In the genomic region with DNA sequence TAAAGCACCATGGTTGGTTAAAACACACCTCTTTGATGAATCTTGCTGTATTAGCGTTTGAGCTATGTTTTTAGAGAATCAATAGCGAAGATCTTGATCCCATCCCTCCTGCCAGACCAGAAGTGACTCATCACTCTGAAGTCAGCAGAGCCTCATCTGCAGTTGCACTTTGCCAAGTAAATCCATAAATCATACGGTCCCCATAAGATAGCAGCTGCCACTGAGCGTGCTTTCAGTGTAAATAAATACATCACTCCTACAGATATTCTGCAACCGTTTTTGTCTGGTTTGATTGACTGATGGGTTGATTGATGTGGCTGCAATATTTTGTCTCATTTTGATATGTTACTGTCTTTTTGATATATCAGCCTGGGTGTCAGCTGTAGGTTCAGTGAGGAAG, we compare ENCODE assay signal across 31 mouse cellular contexts.
DNase-seq lines count a peak whose midpoint lies in the region; ATAC-seq and TF ChIP-seq lines count a peak whose summit lies in the region.
"Had no signal": no experiment of that assay in that cellular context is flagged by ENCODE, and none has a peak within 500 bp of the region (broad histone marks: within the 10 kb centered on the region; RNA-seq: fewer than 3 reads in every experiment).

No protein-coding gene starts in this region.

- no peaks in the 10 kb centered on the region for H3K27me3 ChIP-seq in G1E (ENCODE audit: insufficient read depth, low read length)
- H3K27me3 ChIP-seq: embryonic facial prominence, embryonic 12.5 days; embryonic facial prominence, embryonic 15.5 days; heart, embryonic 12.5 days; heart, embryonic 15.5 days had no signal

- TF ChIP-seq CTCF in G1E (IDR thresholded peaks at IDR 0.05; ENCODE audit: low read depth, low read length) = no peak

- peak; percentile 28; the same call in 1 of the 2 replicates for ATAC-seq in G1E (ENCODE audit: extremely low read depth, insufficient number of reproducible peaks, low FRiP score, poor library complexity, severe bottlenecking)
- ATAC-seq: activated CD4-positive, CD25-positive, alpha-beta regulatory T cell, adult 4 months; CD4-positive, CD25-positive, alpha-beta regulatory T cell, adult 4 months; forebrain, embryonic 14.5 days; forebrain, postnatal 0 days; hindbrain, postnatal 0 days; inflammation-experienced regulatory T-cells, adult 6 months; intestine, embryonic 16.5 days had no signal

- no peaks in the 10 kb centered on the region for H3K9me3 ChIP-seq in G1E (replicated peaks)
- H3K9me3 ChIP-seq: embryonic facial prominence, embryonic 12.5 days; embryonic facial prominence, embryonic 15.5 days; heart, embryonic 12.5 days; heart, embryonic 15.5 days had no signal

- H3K4me1 ChIP-seq in G1E (ENCODE audit: insufficient read depth, low read depth, low read length) = peaks cover 71% of the 10 kb centered on the region
- H3K4me1 ChIP-seq: embryonic facial prominence, embryonic 12.5 days had no signal

- peak; percentile 24 to 67 for DNase-seq in adrenal gland, adult (ENCODE audit: inconsistent age in 2 of 2, low spot score in 1 of 2)
- DNase-seq in adrenal gland, adult 18-20 months (ENCODE audit: low spot score in 2 of 2) = no peak
- DNase-seq in adrenal gland, postnatal 36 days = peak; percentile 18 to 20
- no peak for DNase-seq in adrenal gland, postnatal 4 days (ENCODE audit: low spot score in 2 of 2)
- DNase-seq in G1E (ENCODE audit: low spot score) = no peak
- peak; percentile 40 for DNase-seq in NIH3T3 (ENCODE audit: low read depth)
- DNase-seq in layer of hippocampus, adult 9-10 months (ENCODE audit: low spot score) = no peak
- DNase-seq in urinary bladder, adult 18-20 months (ENCODE audit: low spot score in 2 of 2) = no peak
- DNase-seq: adrenal gland, postnatal 25 days; B cell, adult 2 months; cerebellum, adult 11 months; cerebellum, adult 2 months; cerebellum, adult 9-11 months; cerebellum, postnatal 25 days; forebrain, postnatal 0 days; gastrocnemius, adult 2 months; gastrocnemius, postnatal 14 days; heart, adult 18-20 months; heart, postnatal 10 days; heart, postnatal 4 days; kidney, adult 18-20 months had no signal

- no peaks in the 10 kb centered on the region for H3K36me3 ChIP-seq in G1E (replicated peaks)
- H3K36me3 ChIP-seq: embryonic facial prominence, embryonic 12.5 days; embryonic facial prominence, embryonic 15.5 days; heart, embryonic 12.5 days; heart, embryonic 15.5 days had no signal

- no peak overlapping the region for H3K4me3 ChIP-seq in G1E (ENCODE audit: low read depth, low read length)
- H3K4me3 ChIP-seq: embryonic facial prominence, embryonic 12.5 days; embryonic facial prominence, embryonic 15.5 days; gastrocnemius, adult 2 months; heart, embryonic 12.5 days; heart, embryonic 15.5 days had no signal

Comparison
In these comparisons a context has a peak if more than half of its experiments do, and no peak if none do; other contexts are left out.
1. DNase-seq: peak in adrenal gland, adult (2 of 2), adrenal gland, postnatal 36 days (2 of 2) and NIH3T3 (single experiment); none in adrenal gland, adult 18-20 months (0 of 2), adrenal gland, postnatal 4 days (0 of 2), G1E (single experiment), layer of hippocampus, adult 9-10 months (single experiment) and urinary bladder, adult 18-20 months (0 of 2).